Mouse (Mus musculus) heart, embryonic 15.5 days (tissue): ENCODE data around the gene Rps8. TPM values are rescaled to one million over a fixed set of nuclear protein-coding genes. Genes with fewer than 3 reads are reported as not detected.
A peak's percentile ranks its signal among the peaks of the same experiment; 100 is the strongest.

Experiments used
- ATAC-seq: fragments of 200-750 bp; cut with Nextera tagmentation; replicated peaks from 2 replicates; pipeline ENCODE4 v1.8.0; 2017; ENCODE audit warnings: low read depth, moderate TSS enrichment; ENCODE audit not compliant: insufficient number of reproducible peaks, insufficient read depth, low FRiP score
- H3K27ac ChIP-seq: fragments of 300-500 bp; sonication (generic); 2 replicates; pipeline ENCODE4 v1.5.1; 2015; ENCODE audit warnings: mild to moderate bottlenecking, inconsistent platforms
- H3K27me3 ChIP-seq: fragments of 300-500 bp; sonication (generic); 2 replicates; pipeline ENCODE4 v1.6.1; 2015; ENCODE audit warnings: inconsistent platforms
- H3K36me3 ChIP-seq: fragments of 300-500 bp; sonication (generic); 2 replicates; pipeline ENCODE4 v1.6.1; 2015; ENCODE audit warnings: mild to moderate bottlenecking, inconsistent platforms
- H3K4me1 ChIP-seq: fragments of 300-500 bp; sonication (generic); replicated peaks from 2 replicates; pipeline ENCODE4 v1.6.1; 2015; ENCODE audit warnings: inconsistent platforms
- H3K4me2 ChIP-seq: fragments of 300-500 bp; sonication (generic); 2 replicates; pipeline ENCODE4 v1.6.1; 2015; ENCODE audit warnings: inconsistent platforms, mild to moderate bottlenecking, moderate library complexity
- H3K4me3 ChIP-seq: fragments of 300-500 bp; sonication (generic); 2 replicates; pipeline ENCODE4 v1.5.1; 2015; ENCODE audit warnings: mild to moderate bottlenecking, inconsistent platforms
- H3K9ac ChIP-seq: fragments of 300-500 bp; sonication (generic); 2 replicates; pipeline ENCODE4 v1.6.1; 2015; ENCODE audit warnings: mild to moderate bottlenecking, inconsistent platforms
- H3K9me3 ChIP-seq: fragments of 300-500 bp; sonication (generic); replicated peaks from 2 replicates; pipeline ENCODE4 v1.6.1; 2016; ENCODE audit warnings: inconsistent platforms
- WGBS: fragments of 180-500 bp; shearing (Covaris S2); methylation state at CpG from one replicate; pipeline ENCODE4 v1.1.7; 2015; ENCODE audit warnings: mixed read lengths; 5-methylcytosine and 5-hydroxymethylcytosine counted together
- polyA plus RNA-seq: library from polyadenylated mRNA; unstranded; fragments of >200 nt; fragmentation: Nextera tagmentation; extraction: Ambion mirVana; gene quantifications from 2 replicates; pipeline ENCODE4 v1.2.1, GENCODE M21; 2015

The Rps8 gene
- polyA plus RNA-seq, 1 experiment from 2014 or later: 538 TPM

DNA sequence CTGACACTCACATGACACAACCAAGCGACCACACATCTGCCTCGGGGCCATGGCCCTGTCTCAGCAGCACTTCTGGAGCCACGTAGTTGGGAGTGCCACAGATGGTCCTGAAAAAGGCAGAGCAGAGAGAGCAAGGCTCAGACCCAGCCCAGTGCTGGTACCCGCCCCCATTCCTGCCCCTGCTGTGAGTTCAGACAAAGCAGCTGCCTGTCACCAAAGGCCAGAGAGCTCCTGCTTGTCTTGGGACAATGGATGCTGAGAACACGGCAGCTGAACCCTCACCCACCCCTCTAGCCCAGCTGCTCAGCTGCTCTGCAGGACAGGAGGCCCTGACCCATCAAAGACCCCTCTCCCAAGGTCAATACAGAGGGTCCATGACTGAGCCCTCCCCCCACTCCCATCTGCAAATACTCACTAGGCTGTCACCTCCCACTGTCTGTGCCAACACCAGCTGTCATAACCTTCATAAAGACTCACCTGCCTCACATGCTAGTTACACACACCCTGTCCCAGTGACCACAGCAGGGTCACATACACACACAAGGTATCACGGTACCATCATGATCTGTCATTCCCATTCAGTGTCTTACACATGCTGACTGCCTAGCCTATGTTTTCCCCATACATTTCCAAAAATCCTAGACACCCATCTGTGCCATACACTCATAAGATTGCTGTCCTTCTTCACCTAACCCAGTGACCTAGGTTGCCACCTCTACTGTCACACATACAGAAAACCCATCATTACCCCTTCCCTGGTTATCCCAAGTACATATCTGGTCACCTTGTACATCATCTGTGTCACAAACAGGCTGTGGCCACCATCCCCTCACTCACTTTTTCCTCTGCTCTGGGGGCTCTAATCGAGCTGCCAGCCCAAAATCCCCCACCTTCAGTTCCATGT is 23.9 kb downstream of the Rps8 start:
- Histone ChIP-seq H3K4me1 (peaks cover 14% of the 10 kb centered on the region), H3K4me2 (peak overlapping the region; percentile 98), H3K27me3 (peaks cover 26% of the 10 kb centered on the region), H3K27ac (no peak overlapping the region), H3K9ac (no peak overlapping the region), H3K4me3 (peak overlapping the region; percentile 79), H3K9me3 (no peaks in the 10 kb centered on the region), H3K36me3 (no peaks in the 10 kb centered on the region; the same call in 1 of the 2 replicates)
- no peak for ATAC-seq
- WGBS: 42% methylated on average over 7 of the region's 7 CpGs

DNA sequence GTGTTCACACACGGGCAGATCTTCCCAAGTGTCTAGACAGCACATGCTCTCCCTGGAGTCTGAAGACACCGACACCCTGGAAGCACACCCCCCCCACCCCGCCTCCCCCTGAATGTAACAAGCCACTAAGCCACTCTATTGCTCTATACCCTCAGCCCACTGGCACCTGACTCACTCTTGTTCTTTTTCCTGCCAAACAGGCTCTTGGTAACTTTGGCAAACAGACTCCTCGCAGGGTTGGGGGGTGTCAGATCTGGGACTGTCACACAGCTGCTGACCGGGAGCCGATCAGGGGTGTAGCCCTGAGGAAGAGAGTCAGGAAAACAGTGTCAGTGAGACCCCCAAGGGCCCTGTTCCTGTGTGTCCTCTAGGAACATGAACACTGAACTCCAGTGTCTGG is 24.8 kb downstream of the Rps8 start:
- Histone ChIP-seq H3K4me1 (peaks cover 20% of the 10 kb centered on the region), H3K27me3 (peaks cover 26% of the 10 kb centered on the region), H3K9ac (no peak overlapping the region), H3K9me3 (no peaks in the 10 kb centered on the region), H3K36me3 (no peaks in the 10 kb centered on the region; the same call in 1 of the 2 replicates), H3K4me3 (no peak overlapping the region), H3K27ac (no peak overlapping the region), H3K4me2 (no peak overlapping the region)
- 69% methylated on average over 6 of the region's 6 CpGs for WGBS
- no peak for ATAC-seq

DNA sequence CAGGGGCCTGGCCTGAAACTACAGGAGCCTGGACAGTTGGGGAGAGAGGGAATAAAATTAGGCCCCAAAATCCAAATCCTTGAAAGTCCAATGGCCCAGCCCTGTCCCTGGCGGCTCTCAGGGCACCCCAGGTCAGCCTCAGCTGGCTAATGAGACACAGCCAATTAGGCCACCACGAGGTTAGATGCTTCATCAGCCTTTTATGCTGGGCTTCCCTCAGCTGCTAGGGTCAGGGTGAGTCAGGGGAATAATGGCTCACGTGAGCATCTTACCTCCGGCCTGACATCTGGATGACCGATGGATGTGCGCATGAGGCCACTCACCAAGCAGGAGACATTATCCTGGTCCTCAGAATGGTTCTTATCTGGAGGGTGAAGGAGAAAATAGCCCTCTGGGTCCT is 25.3 kb downstream of the Rps8 start:
- ATAC-seq: no peak
- WGBS: 74% methylated on average over 6 of the region's 6 CpGs

DNA sequence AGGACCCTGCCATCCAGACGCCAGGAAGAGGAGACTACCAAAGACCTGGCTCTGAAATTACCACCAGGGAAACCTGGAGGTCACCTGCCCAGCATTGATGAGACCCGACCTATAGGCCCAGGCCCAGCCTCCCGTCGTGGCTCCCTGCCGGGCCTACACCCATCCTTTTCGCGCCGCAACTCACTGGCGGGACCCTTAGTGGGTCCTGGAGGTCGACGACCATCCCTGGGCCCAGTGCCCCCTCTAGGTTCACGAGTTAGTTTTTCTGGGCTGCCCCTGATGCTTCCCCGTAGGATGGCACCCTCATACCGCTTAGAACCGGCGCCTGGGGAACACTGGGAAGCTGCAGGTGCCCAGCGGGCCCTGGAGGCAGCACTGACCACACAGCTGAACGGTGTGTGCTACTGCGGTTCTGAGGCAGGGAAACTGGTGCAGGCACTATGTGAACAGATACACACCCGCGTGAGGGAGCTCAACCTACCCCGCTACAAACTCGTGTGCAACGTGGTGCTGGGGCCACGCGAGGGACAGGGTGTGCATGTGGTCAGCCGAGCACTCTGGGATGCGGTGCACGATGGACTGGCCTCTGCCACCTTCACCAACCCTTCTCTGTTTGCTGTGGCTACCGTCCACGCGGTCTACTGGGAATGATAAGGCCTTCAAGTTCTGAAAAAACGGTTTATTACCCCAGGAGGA is 27.9 kb downstream of the Rps8 start:
- Histone ChIP-seq H3K9ac (no peak overlapping the region), H3K27ac (no peak overlapping the region), H3K4me2 (no peak overlapping the region), H3K4me3 (no peak overlapping the region), H3K4me1 (peaks cover 30% of the 10 kb centered on the region), H3K9me3 (no peaks in the 10 kb centered on the region), H3K36me3 (no peaks in the 10 kb centered on the region; the same call in 1 of the 2 replicates), H3K27me3 (peaks cover 24% of the 10 kb centered on the region)
- 85% methylated on average over 33 of the region's 33 CpGs for WGBS
- no peak for ATAC-seq

More for the DNA sequence above, 25.3 kb downstream of the Rps8 start:
- Histone ChIP-seq H3K4me2 (no peak overlapping the region), H3K4me3 (no peak overlapping the region), H3K36me3 (no peaks in the 10 kb centered on the region; the same call in 1 of the 2 replicates), H3K4me1 (peaks cover 22% of the 10 kb centered on the region), H3K27ac (no peak overlapping the region), H3K27me3 (peaks cover 26% of the 10 kb centered on the region), H3K9ac (no peak overlapping the region), H3K9me3 (no peaks in the 10 kb centered on the region)

DNA sequence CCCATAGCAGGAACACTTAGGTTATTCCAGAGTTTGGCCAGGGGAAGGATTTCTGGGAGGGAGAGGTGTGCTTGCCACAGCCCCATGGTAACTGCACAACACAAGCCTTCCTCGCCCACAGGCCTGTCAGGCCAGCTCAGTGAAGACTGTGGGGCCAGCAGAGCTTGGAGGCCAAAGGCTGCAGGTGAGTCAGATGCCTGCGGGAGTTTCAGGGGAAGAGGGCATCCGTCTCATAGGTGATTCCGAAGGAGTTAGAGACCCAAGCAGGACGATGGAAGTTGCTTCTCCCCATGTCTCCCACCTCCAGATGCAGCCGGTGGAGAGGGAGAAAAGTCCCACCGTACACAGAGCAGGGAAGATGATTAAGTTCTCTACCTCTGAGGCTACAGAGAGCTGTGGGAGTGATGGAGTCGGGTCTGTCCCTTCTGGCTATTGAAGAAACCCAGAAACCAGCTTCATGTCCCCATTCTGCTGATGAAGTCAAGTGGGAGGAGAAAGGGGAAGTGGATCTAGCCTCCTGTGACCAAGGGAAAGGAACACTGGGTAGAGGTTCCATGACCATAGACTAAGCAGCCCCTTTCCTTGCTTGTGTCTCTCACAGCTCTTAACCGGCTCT is 29.3 kb downstream of the Rps8 start, which contains the start of gene Tctex1d4:
TSS of gene Tctex1d4 (plus strand) at position 120 of the 616 bp plus-strand sequence.
- ATAC-seq: no peak
- 75% methylated on average over 9 of the region's 9 CpGs for WGBS
- no peaks in the 10 kb centered on the region for H3K9me3 ChIP-seq
- H3K4me1 ChIP-seq: peaks cover 23% of the 10 kb centered on the region
- H3K9ac ChIP-seq: no peak within 1 kb of the TSS
- no peak within 1 kb of the TSS for H3K4me3 ChIP-seq
- peak within 1 kb of the TSS; percentile 30 for H3K4me2 ChIP-seq
- H3K27me3 ChIP-seq: peaks cover 11% of the 10 kb centered on the region
- H3K36me3 ChIP-seq: no peaks in the 10 kb centered on the region; the same call in 1 of the 2 replicates
- peak within 1 kb of the TSS; percentile 91 for H3K27ac ChIP-seq

DNA sequence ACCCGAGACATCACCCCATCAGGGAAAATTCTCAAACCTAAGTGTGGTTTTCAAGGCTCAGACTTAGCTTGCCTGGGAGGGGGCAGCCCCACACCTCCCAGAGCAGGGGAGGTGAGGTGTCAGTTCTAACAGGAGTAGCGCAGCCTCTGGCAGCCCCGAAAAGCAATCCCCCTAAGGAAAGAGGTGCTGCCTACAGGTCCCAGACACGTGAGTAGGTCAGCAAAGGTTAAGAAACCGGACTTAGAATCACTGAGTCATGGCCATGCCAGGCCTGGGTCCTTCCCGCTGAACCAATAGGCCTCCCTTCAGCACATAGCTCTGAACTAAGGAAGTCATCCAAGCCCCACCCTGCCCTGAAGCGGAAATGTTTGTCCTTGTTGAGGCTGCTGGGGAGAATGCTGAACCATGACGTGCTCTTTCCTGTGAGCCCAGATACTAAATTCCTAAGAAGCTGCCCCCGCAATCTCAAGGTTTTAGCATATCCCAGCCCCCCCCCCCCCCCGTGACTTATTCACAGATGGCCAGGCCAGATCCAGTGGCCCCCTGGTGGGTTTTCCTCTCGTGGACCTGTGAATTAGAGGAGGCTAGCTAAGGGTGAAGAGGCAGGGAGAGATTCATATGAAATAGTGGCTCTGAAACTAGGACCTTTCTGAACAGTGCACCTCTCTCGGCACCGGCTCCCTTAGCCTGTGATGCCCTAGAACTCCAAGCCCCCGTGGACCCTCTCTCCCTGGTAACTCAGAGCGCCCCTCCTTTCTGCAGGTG is 30.0 kb downstream of the Rps8 start:
- peak; percentile 72 for ATAC-seq
- 37% methylated on average over 15 of the region's 15 CpGs for whole genome bisulfite sequencing
- peak overlapping the region; percentile 30 for H3K4me2 ChIP-seq
- H3K27me3 ChIP-seq: peaks cover 4% of the 10 kb centered on the region
- no peaks in the 10 kb centered on the region; the same call in 1 of the 2 replicates for H3K36me3 ChIP-seq
- H3K27ac ChIP-seq: peak overlapping the region; percentile 91
- no peak overlapping the region for H3K9ac ChIP-seq
- no peaks in the 10 kb centered on the region for H3K9me3 ChIP-seq
- peaks cover 26% of the 10 kb centered on the region for H3K4me1 ChIP-seq
- H3K4me3 ChIP-seq: no peak overlapping the region

DNA sequence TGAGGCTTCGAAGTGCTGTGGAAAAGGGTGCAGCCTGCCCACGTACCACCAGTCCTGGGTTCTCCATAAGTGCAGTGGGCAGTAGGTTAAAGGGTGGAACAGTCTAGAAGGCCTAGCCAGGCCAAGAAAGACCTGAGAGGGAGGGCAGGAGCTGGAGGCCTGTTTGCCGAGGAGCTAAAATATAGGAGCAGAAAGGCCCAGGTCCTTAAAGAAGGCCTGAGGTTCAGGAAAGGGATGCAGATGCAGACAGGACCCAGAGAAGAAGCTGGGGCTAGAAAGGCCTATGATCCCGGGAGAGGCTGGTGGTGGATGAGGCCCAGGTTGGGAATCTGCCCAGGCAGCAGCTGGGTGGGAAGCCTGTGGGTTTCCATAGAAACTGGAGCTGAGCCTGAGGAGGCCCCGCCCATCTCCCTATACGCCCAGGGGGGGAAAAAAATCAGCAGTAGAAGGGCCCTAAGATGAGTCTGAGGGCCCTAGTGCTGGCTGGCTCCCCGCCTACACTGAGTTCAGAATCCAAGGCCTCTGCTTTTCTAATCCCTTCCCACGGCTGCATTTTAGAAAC is 30.6 kb downstream of the Rps8 start, which contains the start of gene Btbd19:
TSS of gene Btbd19 (minus strand) at position 378 of the 562 bp plus-strand sequence.
- Histone ChIP-seq H3K36me3 (no peaks in the 10 kb centered on the region; the same call in 1 of the 2 replicates), H3K4me3 (no peak within 1 kb of the TSS), H3K4me2 (peak within 1 kb of the TSS; percentile 30), H3K9me3 (no peaks in the 10 kb centered on the region), H3K27ac (peak within 1 kb of the TSS; percentile 91), H3K4me1 (peaks cover 26% of the 10 kb centered on the region), H3K9ac (no peak within 1 kb of the TSS), H3K27me3 (no peaks in the 10 kb centered on the region)
- peak; percentile 48 for ATAC-seq
- 37% methylated on average over 8 of the region's 8 CpGs for WGBS

DNA sequence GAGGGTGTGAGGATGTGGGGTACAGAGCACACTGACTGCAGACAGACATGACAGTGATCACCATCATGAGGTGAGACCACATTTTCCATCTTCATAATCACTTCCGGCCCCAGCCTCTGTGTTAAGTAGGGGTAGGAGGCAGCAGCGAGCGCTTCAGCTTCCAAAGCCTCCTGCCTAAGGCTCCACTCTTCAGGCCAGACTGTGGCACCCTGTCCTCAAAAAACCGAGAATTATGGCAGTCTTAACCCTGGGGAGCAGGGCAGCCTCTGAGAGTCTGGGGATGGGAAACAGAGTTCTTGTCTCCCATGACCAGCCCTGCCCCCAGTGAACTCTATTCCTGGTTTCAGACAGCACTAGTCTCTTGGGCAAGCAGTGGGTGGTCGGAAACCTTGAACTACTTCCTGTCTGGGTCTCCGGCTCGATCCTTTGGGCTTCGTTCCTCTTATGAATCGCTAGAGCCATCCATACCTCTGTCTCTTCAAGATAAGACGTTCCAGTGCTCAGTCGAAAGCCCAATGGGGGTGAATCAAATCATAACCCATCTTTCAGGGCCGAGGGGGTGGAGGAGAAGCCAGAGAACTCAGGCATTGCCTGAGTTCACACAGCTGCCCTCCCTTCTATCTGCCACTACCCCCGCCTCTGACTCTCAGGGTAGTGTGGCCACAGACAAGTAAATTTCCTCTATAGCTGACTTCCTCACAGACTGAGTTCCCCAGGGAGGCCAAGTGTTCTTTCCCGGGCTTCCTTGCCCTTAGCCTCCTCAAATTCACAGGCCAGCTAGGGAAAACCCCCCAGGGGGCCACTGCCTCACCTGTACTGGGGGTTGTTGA is 31.3 kb downstream of the Rps8 start:
- H3K36me3 ChIP-seq: no peaks in the 10 kb centered on the region; the same call in 1 of the 2 replicates
- peaks cover 30% of the 10 kb centered on the region for H3K4me1 ChIP-seq
- H3K27ac ChIP-seq: peak overlapping the region; percentile 91
- ATAC-seq: no peak
- H3K4me2 ChIP-seq: peak overlapping the region; percentile 30
- no peak overlapping the region for H3K4me3 ChIP-seq
- H3K9me3 ChIP-seq: no peaks in the 10 kb centered on the region
- WGBS: 48% methylated on average over 14 of the region's 14 CpGs
- no peaks in the 10 kb centered on the region for H3K27me3 ChIP-seq
- no peak overlapping the region for H3K9ac ChIP-seq

DNA sequence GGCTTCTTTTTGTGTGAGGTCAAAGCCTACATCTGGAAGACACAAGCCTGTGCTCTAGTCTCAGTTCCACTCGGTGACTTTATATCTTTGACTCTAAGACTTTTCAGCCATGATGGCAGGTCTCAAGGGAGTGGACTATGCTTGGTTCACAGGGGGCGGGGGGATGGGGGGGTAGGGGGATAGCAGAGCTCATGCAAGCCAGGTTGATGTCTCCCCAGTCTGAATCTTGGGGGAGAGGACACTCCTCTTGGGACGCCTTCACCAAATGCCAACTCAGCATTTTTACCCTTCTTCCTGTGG is 31.9 kb downstream of the Rps8 start:
- Histone ChIP-seq H3K36me3 (no peaks in the 10 kb centered on the region; the same call in 1 of the 2 replicates), H3K9ac (no peak overlapping the region), H3K4me1 (peaks cover 32% of the 10 kb centered on the region), H3K27ac (peak overlapping the region; percentile 91), H3K27me3 (no peaks in the 10 kb centered on the region), H3K9me3 (no peaks in the 10 kb centered on the region), H3K4me3 (no peak overlapping the region), H3K4me2 (no peak overlapping the region)
- WGBS: 73% methylated on average over 3 of the region's 3 CpGs
- ATAC-seq: no peak
